Mouse (Mus musculus) layer of hippocampus, adult 9-10 months (tissue): ENCODE measurements around the gene Mdn1.

ENCODE experiments used
- DNase-seq: peaks from one replicate; pipeline ENCODE4 v3.0.0; 2022; ENCODE audit warnings: low spot score

The Mdn1 gene

GRCm38 (mm10) chr4:32656918-32657662, at the start of gene Mdn1:
Mdn1 (plus strand) TSS chr4:32657119.
- peak; percentile 97 for DNase-seq

- DNase-seq: peak; percentile 100
Observed at GRCm38 (mm10) chr4:32615034-32615881, 41.7 kb upstream of the Mdn1 start, which contains the start of gene Casp8ap2. Casp8ap2 (plus strand) TSS chr4:32615451.

- DNase-seq: no peak
Observed at GRCm38 (mm10) chr4:32621637-32622036, 35.3 kb upstream of the Mdn1 start.

- DNase-seq: no peak
Observed at GRCm38 (mm10) chr4:32651669-32652068, 5.2 kb upstream of the Mdn1 start.

GRCm38 (mm10) chr4:32656146-32656904, 594 bp upstream of the Mdn1 start:
- DNase-seq: no peak

GRCm38 (mm10) chr4:32665843-32666242, 8.9 kb downstream of the Mdn1 start:
- no peak for DNase-seq

GRCm38 (mm10) chr4:32668291-32668690, 11.4 kb downstream of the Mdn1 start:
- DNase-seq: no peak

- DNase-seq: no peak
Observed at GRCm38 (mm10) chr4:32669825-32670224, 12.9 kb downstream of the Mdn1 start.

- no peak for DNase-seq
Observed at GRCm38 (mm10) chr4:32674025-32674424, 17.1 kb downstream of the Mdn1 start.

- DNase-seq: no peak
Observed at GRCm38 (mm10) chr4:32677471-32677870, 20.6 kb downstream of the Mdn1 start.

- no peak for DNase-seq
Observed at GRCm38 (mm10) chr4:32680843-32681242, 23.9 kb downstream of the Mdn1 start.

- no peak for DNase-seq
Observed at GRCm38 (mm10) chr4:32682471-32682870, 25.6 kb downstream of the Mdn1 start.

- DNase-seq: no peak
Observed at GRCm38 (mm10) chr4:32683061-32683582, 26.2 kb downstream of the Mdn1 start.

GRCm38 (mm10) chr4:32717733-32718132, 60.8 kb downstream of the Mdn1 start:
- DNase-seq: no peak

GRCm38 (mm10) chr4:32745394-32745793, 88.5 kb downstream of the Mdn1 start:
- DNase-seq: no peak

GRCm38 (mm10) chr4:32748396-32748795, 91.5 kb downstream of the Mdn1 start:
- no peak for DNase-seq

GRCm38 (mm10) chr4:32750711-32751110, 93.8 kb downstream of the Mdn1 start:
- peak; percentile 45 for DNase-seq

GRCm38 (mm10) chr4:32757430-32757829, 100.5 kb downstream of the Mdn1 start:
- no peak for DNase-seq

- DNase-seq: no peak
Observed at GRCm38 (mm10) chr4:32767471-32767870, 110.6 kb downstream of the Mdn1 start.

GRCm38 (mm10) chr4:32768046-32768445, 111.1 kb downstream of the Mdn1 start:
- DNase-seq: no peak

- DNase-seq: no peak
Observed at GRCm38 (mm10) chr4:32770284-32770810, 113.4 kb downstream of the Mdn1 start.

- DNase-seq: no peak
Observed at GRCm38 (mm10) chr4:32779996-32780395, 123.1 kb downstream of the Mdn1 start.
